ENCODE assay signal across 8 mouse cellular contexts in the genomic region with DNA sequence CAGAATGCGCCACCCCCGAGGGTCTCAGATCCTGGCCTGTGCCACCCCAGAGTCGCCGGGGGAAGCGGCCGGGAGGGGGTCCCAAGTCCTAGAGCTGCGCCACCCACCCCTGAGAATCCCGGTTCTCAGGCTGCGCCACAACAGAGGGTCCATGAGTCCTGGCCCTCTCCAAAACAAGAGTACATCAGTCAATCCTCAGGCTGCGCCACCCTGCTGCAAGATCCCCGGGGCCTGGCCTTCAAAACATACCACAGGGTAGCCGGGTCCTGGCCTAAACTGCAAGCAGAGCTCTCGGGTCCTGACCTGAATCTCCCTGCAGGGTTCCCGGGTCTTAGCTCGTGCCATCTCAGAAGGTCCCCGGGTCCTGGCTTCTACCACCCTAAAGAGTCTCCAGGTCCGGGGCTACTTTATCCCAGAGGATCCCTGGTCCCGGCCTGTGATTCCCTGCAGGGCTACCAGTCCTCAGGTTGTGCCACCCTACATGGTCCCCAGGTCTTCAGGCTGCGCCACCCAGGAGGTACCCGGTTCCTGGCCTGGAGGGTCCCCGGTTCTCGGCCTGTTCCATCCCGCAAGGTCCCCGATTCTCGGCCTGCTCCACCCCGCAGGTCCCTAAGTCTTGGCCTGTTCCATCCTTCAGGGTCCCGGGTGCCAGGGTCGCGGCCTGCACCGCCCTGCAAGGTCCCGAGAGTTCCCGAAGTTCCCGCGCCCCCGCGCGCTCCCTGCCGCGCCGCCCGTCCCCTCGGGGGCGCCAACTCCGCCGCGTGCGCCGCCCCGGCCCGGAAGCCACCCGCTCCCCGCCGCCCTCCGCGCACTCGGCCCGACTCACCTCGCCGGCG. TPM values are rescaled to one million over a fixed set of nuclear protein-coding genes. Genes with fewer than 3 reads are reported as not detected.
A peak's percentile ranks its signal among the peaks of the same experiment; 100 is the strongest.
DNase-seq lines count a peak whose midpoint lies in the region; ATAC-seq and TF ChIP-seq lines count a peak whose summit lies in the region.

No protein-coding gene starts in this region.

- H3K36me3 ChIP-seq in limb, embryonic 14.5 days (ENCODE audit: control insufficient read depth, insufficient read depth, low read length), result no peaks in the 10 kb centered on the region
- no peaks in the 10 kb centered on the region for H3K36me3 ChIP-seq in midbrain, postnatal 0 days (ENCODE audit: insufficient read depth, low read length)
- no peaks in the 10 kb centered on the region for H3K36me3 ChIP-seq in stomach, embryonic 14.5 days (ENCODE audit: control insufficient read depth, insufficient read depth, low read length)

- H3K4me2 ChIP-seq in limb, embryonic 14.5 days (replicated peaks; ENCODE audit: low read depth, low read length, severe bottlenecking), result peak overlapping the region; percentile 80
- peak overlapping the region; percentile 84 for H3K4me2 ChIP-seq in midbrain, postnatal 0 days (ENCODE audit: low read depth, low read length, poor library complexity, severe bottlenecking)
- H3K4me2 ChIP-seq in stomach, embryonic 14.5 days (replicated peaks; ENCODE audit: low read depth, low read length), result peak overlapping the region; percentile 96

- H3K4me3 ChIP-seq in limb, embryonic 14.5 days (replicated peaks; ENCODE audit: low read length), result peak overlapping the region; percentile 91
- peak overlapping the region; percentile 91 for H3K4me3 ChIP-seq in midbrain, postnatal 0 days (ENCODE audit: low read depth, low read length)
- H3K4me3 ChIP-seq in stomach, embryonic 14.5 days (ENCODE audit: low read depth, low read length), result peak overlapping the region; percentile 82

- H3K27me3 ChIP-seq in limb, embryonic 14.5 days (ENCODE audit: control insufficient read depth, insufficient read depth, low read length), result no peaks in the 10 kb centered on the region
- H3K27me3 ChIP-seq in midbrain, postnatal 0 days (ENCODE audit: insufficient read depth, low read length), result no peaks in the 10 kb centered on the region
- no peaks in the 10 kb centered on the region for H3K27me3 ChIP-seq in stomach, embryonic 14.5 days (ENCODE audit: control insufficient read depth, insufficient read depth, low read length)

- no peaks in the 10 kb centered on the region for H3K9me3 ChIP-seq in limb, embryonic 14.5 days (ENCODE audit: control insufficient read depth, low read length)
- H3K9me3 ChIP-seq in midbrain, postnatal 0 days (ENCODE audit: low read length), result no peaks in the 10 kb centered on the region
- H3K9me3 ChIP-seq in stomach, embryonic 14.5 days (ENCODE audit: control insufficient read depth, low read depth, low read length), result no peaks in the 10 kb centered on the region

- H3K4me1 ChIP-seq in limb, embryonic 14.5 days (ENCODE audit: control insufficient read depth, insufficient read depth, low read length), result peaks cover 52% of the 10 kb centered on the region
- H3K4me1 ChIP-seq in midbrain, postnatal 0 days (ENCODE audit: insufficient read depth, low read length), result peaks cover 22% of the 10 kb centered on the region
- H3K4me1 ChIP-seq in stomach, embryonic 14.5 days (ENCODE audit: control insufficient read depth, insufficient read depth, low read length), result peaks cover 42% of the 10 kb centered on the region

- no peak for TF ChIP-seq CTCF in midbrain, postnatal 0 days (IDR thresholded peaks at IDR 0.05)

- peak; percentile 53 for DNase-seq in urinary bladder, adult 2 months (ENCODE audit: low spot score)
- no peak for DNase-seq in urinary bladder, postnatal 10 days (ENCODE audit: low spot score)
- DNase-seq in cerebellum, postnatal 36 days, result peak; percentile 63 to 66
- DNase-seq in gastrocnemius, postnatal 14 days, result peak; percentile 66
- DNase-seq in limb, embryonic 14.5 days (ENCODE audit: low spot score), result no peak
- DNase-seq in midbrain, postnatal 0 days (ENCODE audit: low spot score), result no peak

- peak overlapping the region; percentile 89 for H3K27ac ChIP-seq in limb, embryonic 14.5 days (replicated peaks; ENCODE audit: low read depth, low read length)
- H3K27ac ChIP-seq in midbrain, postnatal 0 days (ENCODE audit: low read depth, low read length), result peak overlapping the region; percentile 94
- H3K27ac ChIP-seq in stomach, embryonic 14.5 days (ENCODE audit: low read length), result peak overlapping the region; percentile 96

- intact Hi-C loops in gastrocnemius, postnatal 14 days (cut with DNase I; ENCODE audit: low total_unique reads), result loop anchor here (10.0 kb wide), 1 partner anchor 54 kb away; no protein-coding TSS in a partner anchor

- ATAC-seq in inflammation-experienced regulatory T-cells, adult 6 months, result peak; percentile 19
- ATAC-seq in limb, embryonic 14.5 days (ENCODE audit: low FRiP score, low read depth), result peak; percentile 21; the same call in 1 of the 2 replicates
- ATAC-seq in midbrain, postnatal 0 days (ENCODE audit: low FRiP score), result peak; percentile 17
- peak; percentile 28 for ATAC-seq in stomach, embryonic 14.5 days (ENCODE audit: insufficient number of reproducible peaks, insufficient read depth, low FRiP score, low read depth)

- 1% methylated on average over 54 of the region's 60 CpGs for WGBS in limb, embryonic 14.5 days
- WGBS in midbrain, postnatal 0 days, result under 1% methylated on average over 60 of the region's 60 CpGs
- under 1% methylated on average over 55 of the region's 60 CpGs for WGBS in stomach, embryonic 14.5 days

- peak overlapping the region; percentile 90 for H3K9ac ChIP-seq in limb, embryonic 14.5 days (ENCODE audit: low read depth, low read length, severe bottlenecking)
- H3K9ac ChIP-seq in midbrain, postnatal 0 days (replicated peaks; ENCODE audit: low read length, poor library complexity, severe bottlenecking), result peak overlapping the region; percentile 91
- H3K9ac ChIP-seq in stomach, embryonic 14.5 days (replicated peaks; ENCODE audit: low read depth, low read length), result peak overlapping the region; percentile 82

- no peak for TF ChIP-seq POLR2A in limb, embryonic 14.5 days (IDR thresholded peaks at IDR 0.05; ENCODE audit: borderline replicate concordance, extremely low read depth, insufficient read depth, insufficient read length)

RNA-seq across cellular contexts. Expression of a gene that starts 0.6 kb away (rescaled TPM):
- polyA plus RNA-seq in urinary bladder, adult 2 months (2012; rRNA removed), result 24.5 and 61.9 TPM in 2 replicates
- total RNA-seq in gastrocnemius, postnatal 14 days (2021), result 10 to 100 TPM; 85.9 to 97.7 TPM
- 1 to 10 TPM; 3.9 to 6.7 (median 4.7) TPM for polyA plus RNA-seq in inflammation-experienced regulatory T-cells, adult 6 months (2017; shearing (Covaris generic))
- polyA plus RNA-seq in limb, embryonic 14.5 days (2012; rRNA removed), result 75.9 and 89.8 TPM in 2 replicates
- polyA plus RNA-seq in limb, embryonic 14.5 days (2014; fragmentation: Nextera tagmentation; extraction: Ambion mirVana), result 37.0 and 39.3 TPM in 2 replicates
- 22.8 and 37.8 TPM in 2 replicates for total RNA-seq in midbrain, postnatal 0 days (2014; rRNA removed)
- polyA plus RNA-seq in midbrain, postnatal 0 days (2015; fragmentation: Nextera tagmentation; extraction: Ambion mirVana), result 15.5 and 17.8 TPM in 2 replicates
- 32.7 and 33.4 TPM in 2 replicates for polyA plus RNA-seq in stomach, embryonic 14.5 days (2014; fragmentation: Nextera tagmentation; extraction: Ambion mirVana)

Comparison
In these comparisons a context has a peak if more than half of its experiments do, and no peak if none do; other contexts are left out.
1. DNase-seq: peak in urinary bladder, adult 2 months (single experiment), cerebellum, postnatal 36 days (2 of 2) and gastrocnemius, postnatal 14 days (single experiment); none in urinary bladder, postnatal 10 days (single experiment), limb, embryonic 14.5 days (single experiment) and midbrain, postnatal 0 days (single experiment).
2. Peak in every context shown above with its lines, with median percentiles within 50 percentile points of each other: ATAC-seq, H3K27ac ChIP-seq, H3K4me2 ChIP-seq, H3K4me3 ChIP-seq and H3K9ac ChIP-seq.